Mouse (Mus musculus): ENCODE measurements around the gene Ncoa3.

Ncoa3 gene

DNA sequence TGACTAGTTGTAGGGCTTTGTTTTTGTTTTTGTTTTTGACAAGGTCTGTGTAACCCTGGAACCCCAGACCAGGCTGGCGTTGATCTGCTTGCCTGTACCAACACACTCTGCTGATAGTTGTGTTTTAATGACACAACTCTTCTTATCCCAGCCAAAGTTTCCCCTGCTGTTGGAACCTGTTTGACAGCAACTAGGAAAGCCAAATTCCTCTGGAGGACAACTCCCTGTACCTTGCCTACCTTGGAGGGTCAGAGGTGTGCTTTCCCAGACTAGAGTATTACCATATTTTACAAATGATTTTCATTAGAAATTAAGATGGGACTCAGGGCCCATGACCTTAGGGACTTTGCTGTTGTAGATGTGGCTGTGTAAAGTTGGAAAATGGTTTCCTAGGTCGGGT, 9.3 kb downstream of the Ncoa3 start:
- no peak for DNase-seq (ENCODE audit: low read depth, low spot score)

GRCm38 (mm10) chr2:166002429-166002828, 10.0 kb downstream of the Ncoa3 start:
- no peak for DNase-seq (ENCODE audit: low read depth, low spot score)

DNA sequence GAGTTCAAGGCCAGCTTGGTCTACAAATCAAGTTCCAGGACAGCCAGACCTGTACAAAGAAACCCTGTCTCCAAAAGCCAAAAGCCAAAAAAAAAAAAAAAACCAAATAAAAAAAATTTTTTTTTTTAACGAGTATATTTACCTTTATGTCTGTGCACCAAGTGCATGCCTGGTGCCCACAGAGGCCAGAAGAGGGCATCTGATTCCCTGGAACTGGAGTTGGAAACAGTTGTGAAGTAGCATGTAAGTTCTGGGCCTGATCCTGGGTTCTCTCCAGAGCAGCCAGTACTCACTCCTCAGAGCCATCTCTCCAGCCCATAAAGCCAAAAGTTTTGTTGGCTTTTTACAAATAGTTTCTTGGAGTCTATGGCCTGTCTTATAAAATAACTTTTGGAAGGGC, 10.6 kb downstream of the Ncoa3 start:
- DNase-seq (ENCODE audit: low read depth, low spot score), result no peak

DNA sequence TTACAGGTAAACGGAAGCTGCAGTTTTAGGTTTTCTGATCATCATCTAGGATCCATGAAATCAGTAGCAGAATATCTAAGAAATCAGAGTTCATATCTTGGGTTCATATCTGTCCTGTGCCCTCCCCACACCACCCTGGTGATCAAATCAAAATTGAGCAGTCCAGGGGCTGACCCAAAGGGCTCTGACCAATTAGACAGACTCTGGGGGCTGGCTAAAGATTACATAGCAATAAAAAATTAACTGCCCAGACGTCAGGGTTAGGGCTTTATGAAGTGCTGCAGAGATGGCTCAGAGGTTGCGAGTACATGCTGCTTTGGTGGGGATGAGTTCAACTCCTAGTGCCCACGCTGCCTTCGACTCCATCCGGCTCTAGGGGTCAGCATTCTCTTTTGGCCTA, 14.6 kb downstream of the Ncoa3 start:
- DNase-seq (ENCODE audit: low read depth, low spot score), result no peak

DNA sequence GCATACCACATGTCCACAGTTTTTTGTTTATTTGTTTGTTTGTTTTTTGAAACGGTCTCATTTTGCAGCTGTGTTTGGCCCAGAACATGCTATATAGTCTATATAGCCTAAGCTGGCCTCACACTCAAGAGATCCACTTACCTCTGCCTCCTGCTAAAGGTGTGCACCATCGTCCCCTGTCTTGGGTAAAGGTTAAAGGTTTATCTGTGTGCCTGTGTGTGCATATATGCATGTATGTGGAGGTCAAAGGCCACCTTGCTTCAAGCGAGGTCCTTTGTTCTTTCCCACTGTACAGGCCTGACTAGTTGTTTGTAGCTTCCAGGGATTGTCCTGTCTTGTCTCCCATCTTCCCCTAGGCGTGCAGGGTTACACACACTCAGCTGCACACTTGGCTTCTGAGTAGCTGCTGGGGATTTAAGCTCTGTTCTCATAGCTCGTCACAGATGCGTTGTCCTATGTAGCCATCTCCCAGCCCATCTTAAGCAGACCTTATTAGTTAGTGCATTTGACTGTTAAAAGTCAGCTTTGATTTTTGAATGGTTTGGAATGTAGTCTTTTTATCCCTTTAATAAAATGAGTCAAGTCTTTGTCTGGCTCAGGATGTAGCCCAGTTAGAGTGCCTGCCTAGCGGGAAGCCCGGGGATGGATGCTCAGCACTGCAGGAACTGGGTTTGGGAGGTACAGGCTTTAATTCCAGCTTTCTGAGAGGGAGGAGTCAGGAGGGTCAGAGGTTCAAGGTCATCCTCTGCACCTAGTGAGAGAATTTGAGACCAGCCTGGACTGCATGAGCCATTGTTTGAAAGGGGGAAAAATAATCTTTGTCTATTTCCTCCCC, 16.3 kb downstream of the Ncoa3 start:
- no peak for DNase-seq (ENCODE audit: low read depth, low spot score)

- DNase-seq (ENCODE audit: low read depth, low spot score), result no peak
These were observed 17.0 kb downstream of the Ncoa3 start for GRCm38 (mm10) chr2:166009393-166009947.

GRCm38 (mm10) chr2:166010321-166010720, 17.9 kb downstream of the Ncoa3 start:
- no peak for DNase-seq (ENCODE audit: low read depth, low spot score)

DNA sequence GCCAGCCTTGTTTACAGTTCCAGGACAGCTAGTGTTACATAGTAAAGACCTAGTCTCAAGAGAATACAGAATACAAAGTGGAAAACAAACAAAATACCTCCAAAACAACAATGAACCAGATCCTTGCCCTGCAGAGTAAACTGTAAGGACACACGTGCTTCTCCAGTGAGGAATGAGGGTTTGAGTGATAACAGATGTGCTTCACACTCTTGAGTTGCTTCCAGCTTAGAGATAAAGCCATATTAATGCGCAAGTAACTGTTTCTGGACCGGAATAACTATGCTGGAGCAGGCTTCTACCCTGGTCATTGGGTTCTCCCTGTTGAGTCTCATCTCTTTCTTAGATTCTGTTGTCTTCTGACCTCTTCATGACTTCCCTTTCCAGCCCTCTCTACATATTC, 19.0 kb downstream of the Ncoa3 start:
- no peak for DNase-seq (ENCODE audit: low read depth, low spot score)

- no peak for DNase-seq (ENCODE audit: low read depth, low spot score)
These were observed 19.7 kb downstream of the Ncoa3 start for GRCm38 (mm10) chr2:166012145-166012544.

DNA sequence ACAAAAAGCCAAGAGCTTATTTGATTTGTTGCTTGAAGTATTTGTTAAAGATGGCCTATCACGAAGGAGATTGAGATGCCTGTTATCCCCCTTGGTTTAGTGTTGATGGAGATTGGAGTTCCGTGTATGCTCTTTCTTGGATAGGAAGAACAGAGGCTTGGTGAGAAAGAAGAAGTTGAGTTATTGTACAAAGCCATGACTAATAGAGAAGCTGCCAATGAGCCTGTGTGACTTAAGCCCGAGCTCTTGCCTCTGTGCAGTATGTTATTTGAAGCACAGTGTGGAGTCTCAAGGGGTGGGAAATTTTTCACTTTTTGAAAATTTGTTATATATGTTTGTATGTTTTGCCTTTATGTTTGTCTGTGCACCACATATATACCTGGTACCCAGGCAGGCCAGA, 26.3 kb downstream of the Ncoa3 start:
- DNase-seq (ENCODE audit: low read depth, low spot score), result no peak

DNA sequence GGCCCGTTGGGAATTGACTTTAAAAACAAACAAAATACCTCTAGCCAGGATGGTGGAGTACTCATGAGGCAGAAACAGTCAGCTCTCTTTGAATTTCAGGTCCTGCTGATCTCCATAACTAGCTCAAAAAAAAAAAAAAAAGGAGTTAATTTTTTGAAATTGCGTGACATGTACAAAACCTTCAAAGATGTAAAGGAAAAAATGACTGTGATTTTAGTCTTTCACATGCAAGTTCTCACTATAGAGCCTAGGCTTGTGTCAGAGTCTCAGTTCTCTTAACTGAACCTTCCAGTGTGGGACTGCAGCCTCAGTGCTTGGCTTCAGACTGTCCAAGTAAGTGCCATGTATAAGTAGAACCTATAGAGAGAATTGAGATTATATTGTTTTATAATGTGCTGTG, 27.6 kb downstream of the Ncoa3 start:
- no peak for DNase-seq (ENCODE audit: low read depth, low spot score)

- DNase-seq (ENCODE audit: low read depth, low spot score), result no peak
These were observed 28.7 kb downstream of the Ncoa3 start for GRCm38 (mm10) chr2:166021073-166021610.

DNA sequence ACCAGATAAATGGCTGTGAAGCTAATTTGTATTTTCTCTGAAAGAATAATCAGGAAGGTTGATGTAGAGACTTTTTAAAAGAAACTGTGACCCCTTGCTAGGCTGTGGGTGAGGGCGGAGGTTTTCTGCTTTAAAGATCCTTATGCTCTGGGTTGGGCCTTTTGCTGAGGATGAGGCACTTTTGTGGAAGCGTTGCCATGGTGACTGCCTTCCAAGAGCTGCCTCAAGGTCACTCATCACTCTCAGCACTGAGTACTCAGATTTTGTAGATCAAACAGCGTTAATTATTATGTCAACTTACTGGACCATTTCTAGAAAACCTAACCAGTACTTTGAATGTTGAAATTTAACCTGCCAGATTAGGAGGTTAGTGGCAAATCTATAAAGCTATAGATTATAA, 29.2 kb downstream of the Ncoa3 start:
- no peak for DNase-seq (ENCODE audit: low read depth, low spot score)

DNA sequence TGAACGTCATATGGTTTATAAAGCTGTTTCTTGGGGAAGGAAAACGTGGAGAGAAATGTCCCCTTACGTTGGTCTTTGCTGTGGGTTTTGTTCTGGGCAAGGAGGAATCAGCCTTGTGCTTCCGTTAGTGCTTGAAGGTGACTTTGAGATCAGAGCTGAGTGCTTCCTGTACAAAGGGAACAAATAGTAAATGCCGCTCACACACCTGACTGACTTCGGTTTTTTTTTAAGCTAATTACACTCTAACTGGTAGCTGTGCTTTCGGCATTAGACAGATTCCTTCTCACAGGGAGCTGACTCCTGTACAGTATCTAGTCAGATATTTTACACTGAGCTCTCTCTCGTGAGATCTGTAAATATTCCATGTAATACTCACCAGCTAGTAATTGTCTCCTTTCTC, 29.9 kb downstream of the Ncoa3 start:
- no peak for DNase-seq (ENCODE audit: low read depth, low spot score)

DNA sequence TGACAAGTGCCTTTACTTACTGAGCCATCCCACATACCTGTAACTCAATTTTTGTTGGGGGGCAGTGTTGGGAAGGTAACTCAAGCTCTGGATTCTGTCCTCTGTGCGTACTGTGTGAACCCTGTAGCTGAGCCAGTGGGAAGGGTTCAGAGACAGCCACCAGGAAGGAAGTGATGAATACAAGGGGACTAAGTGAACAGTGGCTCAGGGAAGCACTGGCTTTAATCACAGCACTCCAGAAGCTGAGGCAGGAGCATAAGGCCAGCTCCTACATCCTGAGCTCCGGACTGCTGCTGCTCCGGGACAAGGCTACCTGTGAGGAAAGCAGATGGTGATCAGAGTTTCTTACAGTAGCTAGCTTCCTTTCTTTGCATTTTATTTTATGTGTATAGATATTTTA, 31.6 kb downstream of the Ncoa3 start:
- no peak for DNase-seq (ENCODE audit: low read depth, low spot score)

GRCm38 (mm10) chr2:166024621-166025020, 32.2 kb downstream of the Ncoa3 start:
- no peak for DNase-seq (ENCODE audit: low read depth, low spot score)

DNA sequence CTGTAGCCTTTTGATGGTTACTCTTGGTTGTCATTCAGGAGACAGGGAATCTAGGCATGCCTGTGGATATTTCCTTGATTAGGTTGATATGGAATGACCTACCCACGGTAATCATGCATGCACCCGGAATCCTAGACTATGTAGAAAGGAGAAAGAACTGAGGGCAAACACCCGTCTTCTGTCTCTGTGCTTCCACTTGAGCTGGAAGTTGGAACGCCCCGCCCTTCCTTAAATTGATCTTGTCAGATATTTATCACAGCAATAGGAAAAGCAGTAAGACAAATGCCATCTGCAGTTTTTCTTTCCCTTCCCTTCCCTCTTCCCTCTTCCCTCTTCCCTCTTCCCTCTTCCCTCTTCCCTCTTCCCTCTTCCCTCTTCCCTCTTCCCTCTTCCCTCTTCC, 33.5 kb downstream of the Ncoa3 start:
- DNase-seq (ENCODE audit: low read depth, low spot score), result no peak

DNA sequence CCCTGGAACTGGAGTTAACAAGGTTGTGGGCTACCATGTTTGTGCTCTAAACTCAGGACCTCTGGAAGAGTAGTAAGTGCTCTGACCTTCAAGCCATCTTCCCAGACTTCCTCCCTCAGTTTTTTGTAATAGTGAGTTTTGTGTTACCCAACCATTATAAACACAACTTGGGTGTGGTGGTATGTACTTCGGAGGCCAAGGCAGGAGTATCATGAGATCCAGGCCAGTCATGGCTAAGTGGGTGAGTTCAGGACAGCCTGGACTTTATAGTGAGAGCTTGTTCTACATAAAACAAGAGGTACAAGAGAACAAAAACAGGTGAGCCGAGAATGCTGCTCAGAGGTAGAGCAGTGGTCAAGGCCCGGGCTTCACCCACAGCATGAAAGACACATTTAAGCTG, 35.4 kb downstream of the Ncoa3 start:
- no peak for DNase-seq (ENCODE audit: low read depth, low spot score)

DNA sequence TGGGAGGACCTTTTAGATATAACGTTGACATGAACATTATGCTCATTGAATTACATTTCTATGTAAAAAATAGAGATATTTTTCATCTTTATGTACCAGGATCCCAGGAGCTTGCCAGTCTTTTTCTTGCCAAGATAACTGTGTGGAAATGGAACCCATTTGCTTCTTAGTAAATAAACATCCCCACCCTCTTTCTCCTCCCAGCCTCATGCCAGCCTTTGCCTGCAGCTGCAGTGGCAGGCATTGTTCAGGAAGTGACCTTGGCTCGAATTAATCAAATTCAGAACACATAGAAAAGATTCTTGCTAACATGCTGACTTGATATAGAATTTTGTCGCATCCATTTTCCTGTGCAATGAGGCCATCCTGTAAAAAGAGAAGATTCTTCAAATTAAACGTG, 36.8 kb downstream of the Ncoa3 start:
- DNase-seq (ENCODE audit: low read depth, low spot score), result no peak

- DNase-seq (ENCODE audit: low read depth, low spot score), result no peak
These were observed 38.0 kb downstream of the Ncoa3 start for GRCm38 (mm10) chr2:166030256-166030995.

- peak; percentile 82 for DNase-seq (ENCODE audit: low read depth, low spot score)
These were observed 38.9 kb downstream of the Ncoa3 start for GRCm38 (mm10) chr2:166031120-166031929.

GRCm38 (mm10) chr2:166032628-166033027, 40.2 kb downstream of the Ncoa3 start:
- no peak for DNase-seq (ENCODE audit: low read depth, low spot score)

Data from telencephalon, adult 2 months (tissue).